Mouse (Mus musculus): ENCODE measurements around the gene Gm10309.

Gm10309 gene

GRCm38 (mm10) chr17:86467291-86467898 is 37.6 kb downstream of the Gm10309 start:
- no peak for DNase-seq

GRCm38 (mm10) chr17:86466871-86467270 is 38.2 kb downstream of the Gm10309 start:
- DNase-seq: no peak

GRCm38 (mm10) chr17:86466412-86466811 is 38.6 kb downstream of the Gm10309 start:
- no peak for DNase-seq

- no peak for DNase-seq
Observed at GRCm38 (mm10) chr17:86465865-86466264, 39.2 kb downstream of the Gm10309 start.

GRCm38 (mm10) chr17:86464689-86465363 is 40.2 kb downstream of the Gm10309 start:
- DNase-seq: peak; percentile 91

GRCm38 (mm10) chr17:86464197-86464596 is 40.8 kb downstream of the Gm10309 start:
- DNase-seq: no peak

- DNase-seq: no peak
Observed at GRCm38 (mm10) chr17:86463369-86463768, 41.7 kb downstream of the Gm10309 start.

- no peak for DNase-seq
Observed at GRCm38 (mm10) chr17:86460645-86461430, 44.2 kb downstream of the Gm10309 start.

GRCm38 (mm10) chr17:86458302-86458980 is 46.6 kb downstream of the Gm10309 start:
- no peak for DNase-seq

GRCm38 (mm10) chr17:86456512-86456911 is 48.5 kb downstream of the Gm10309 start:
- no peak for DNase-seq

- no peak for DNase-seq
Observed at GRCm38 (mm10) chr17:86454351-86454706, 50.7 kb downstream of the Gm10309 start.

GRCm38 (mm10) chr17:86453673-86454350 is 51.2 kb downstream of the Gm10309 start:
- DNase-seq: no peak

- no peak for DNase-seq
Observed at GRCm38 (mm10) chr17:86452934-86453333, 52.1 kb downstream of the Gm10309 start.
